Comparison of ENCODE assay signal across 11 mouse cellular contexts in genomic region chr14:68198802-68199201, GRCm38 (mm10).
DNase-seq lines count a peak whose midpoint lies in the region; ATAC-seq lines count a peak whose summit lies in the region.
"Had no signal": no experiment of that assay in that cellular context is flagged by ENCODE, and none has a peak within 500 bp of the region (broad histone marks: within the 10 kb centered on the region; RNA-seq: fewer than 3 reads in every experiment).

No protein-coding gene starts in this region.

- peak overlapping the region; percentile 53 for H3K27ac ChIP-seq in hindbrain, embryonic 10.5 days
- no peak overlapping the region; the same call in 1 of the 2 replicates for H3K27ac ChIP-seq in neural tube, embryonic 14.5 days (ENCODE audit: low read depth, low read length)
- H3K27ac ChIP-seq in intestine, embryonic 15.5 days: no peak overlapping the region
- H3K27ac ChIP-seq: limb, embryonic 15.5 days; stomach, embryonic 15.5 days had no signal

- H3K9ac ChIP-seq in neural tube, embryonic 14.5 days (replicated peaks; ENCODE audit: low read depth, low read length): no peak overlapping the region
- no peak overlapping the region for H3K9ac ChIP-seq in intestine, embryonic 15.5 days
- H3K9ac ChIP-seq: limb, embryonic 15.5 days; stomach, embryonic 15.5 days had no signal

- peak overlapping the region; percentile 21; the same call in 1 of the 2 replicates for H3K4me2 ChIP-seq in neural tube, embryonic 14.5 days (ENCODE audit: low read depth, low read length)
- no peak overlapping the region for H3K4me2 ChIP-seq in intestine, embryonic 15.5 days (replicated peaks)
- H3K4me2 ChIP-seq: limb, embryonic 15.5 days; stomach, embryonic 15.5 days had no signal

- H3K4me3 ChIP-seq in hindbrain, embryonic 10.5 days: peak overlapping the region; percentile 32
- no peak overlapping the region for H3K4me3 ChIP-seq in neural tube, embryonic 14.5 days (ENCODE audit: low read depth, low read length)
- H3K4me3 ChIP-seq in intestine, embryonic 15.5 days (replicated peaks): no peak overlapping the region
- H3K4me3 ChIP-seq: limb, embryonic 15.5 days; stomach, embryonic 15.5 days had no signal

- H3K27me3 ChIP-seq in hindbrain, embryonic 10.5 days (ENCODE audit: insufficient read depth, poor library complexity, severe bottlenecking): no peaks in the 10 kb centered on the region
- no peaks in the 10 kb centered on the region for H3K27me3 ChIP-seq in neural tube, embryonic 14.5 days (ENCODE audit: control insufficient read depth, insufficient read depth, low read length)
- no peaks in the 10 kb centered on the region for H3K27me3 ChIP-seq in intestine, embryonic 15.5 days (replicated peaks)
- H3K27me3 ChIP-seq: stomach, embryonic 15.5 days had no signal

- no peaks in the 10 kb centered on the region for H3K36me3 ChIP-seq in hindbrain, embryonic 10.5 days
- no peaks in the 10 kb centered on the region for H3K36me3 ChIP-seq in neural tube, embryonic 14.5 days (ENCODE audit: control insufficient read depth, insufficient read depth, low read length)
- no peaks in the 10 kb centered on the region for H3K36me3 ChIP-seq in intestine, embryonic 15.5 days
- H3K36me3 ChIP-seq: limb, embryonic 15.5 days; stomach, embryonic 15.5 days had no signal

- peaks cover 30% of the 10 kb centered on the region for H3K4me1 ChIP-seq in hindbrain, embryonic 10.5 days (replicated peaks)
- H3K4me1 ChIP-seq in neural tube, embryonic 14.5 days (ENCODE audit: control insufficient read depth, insufficient read depth, low read length): peaks cover 8% of the 10 kb centered on the region; the same call in 1 of the 2 replicates
- H3K4me1 ChIP-seq in intestine, embryonic 15.5 days (replicated peaks): no peaks in the 10 kb centered on the region
- H3K4me1 ChIP-seq: limb, embryonic 15.5 days; stomach, embryonic 15.5 days had no signal

- ATAC-seq in neural tube, embryonic 14.5 days (ENCODE audit: low read depth): peak; percentile 60; the same call in 1 of the 2 replicates
- no peak for ATAC-seq in intestine, embryonic 15.5 days

- DNase-seq in cerebellum, postnatal 14 days: peak; percentile 27 to 35
- no peak for DNase-seq in cerebellum, adult 8-10 months
- DNase-seq in lung, postnatal 36 days: peak; percentile 6
- no peak for DNase-seq in lung, postnatal 25 days (ENCODE audit: low spot score)
- peak; percentile 20 for DNase-seq in hindbrain, embryonic 10.5 days (ENCODE audit: low spot score)
- no peak for DNase-seq in urinary bladder, adult 18-20 months (ENCODE audit: low spot score in 2 of 2)
- DNase-seq: kidney, postnatal 14 days had no signal

- WGBS in hindbrain, embryonic 10.5 days: 6% methylated on average over 8 of the region's 8 CpGs
- WGBS in neural tube, embryonic 14.5 days: 6% methylated on average over 8 of the region's 8 CpGs
- WGBS in intestine, embryonic 15.5 days: 9% methylated on average over 8 of the region's 8 CpGs

- H3K9me3 ChIP-seq in hindbrain, embryonic 10.5 days: no peaks in the 10 kb centered on the region
- H3K9me3 ChIP-seq in neural tube, embryonic 14.5 days (ENCODE audit: control insufficient read depth, low read length): no peaks in the 10 kb centered on the region
- H3K9me3 ChIP-seq in intestine, embryonic 15.5 days: no peaks in the 10 kb centered on the region
- H3K9me3 ChIP-seq: limb, embryonic 15.5 days; stomach, embryonic 15.5 days had no signal

Comparison
In these comparisons a context has a peak if more than half of its experiments do, and no peak if none do; other contexts are left out.
1. DNase-seq: peak in cerebellum, postnatal 14 days (2 of 2), lung, postnatal 36 days (single experiment) and hindbrain, embryonic 10.5 days (single experiment); none in cerebellum, adult 8-10 months (single experiment), lung, postnatal 25 days (single experiment) and urinary bladder, adult 18-20 months (0 of 2).